Mouse (Mus musculus) heart, adult 2 months (tissue): ENCODE results near the gene Qsox1.

Experiments used
- CTCF ChIP-seq: fragments of 200-600 bp; IDR thresholded peaks from 2 replicates; pipeline ENCODE4 v1.8.1; 2022; ENCODE audit warnings: antibody characterized with exemption, mild to moderate bottlenecking, moderate library complexity
- POLR2A ChIP-seq: fragments of 200-500 bp; IDR thresholded peaks from 2 replicates; pipeline ENCODE4 v1.6.1; 2011; ENCODE audit warnings: mild to moderate bottlenecking, low read depth, low read length, control low read depth; ENCODE audit not compliant: insufficient read depth

GRCm38 (mm10) chr1:155797425-155797824, 15.3 kb downstream of the Qsox1 start:
- TF ChIP-seq CTCF (no peak), POLR2A (no peak)
